8 mouse cellular contexts compared by ENCODE assay signal in the genomic region with DNA sequence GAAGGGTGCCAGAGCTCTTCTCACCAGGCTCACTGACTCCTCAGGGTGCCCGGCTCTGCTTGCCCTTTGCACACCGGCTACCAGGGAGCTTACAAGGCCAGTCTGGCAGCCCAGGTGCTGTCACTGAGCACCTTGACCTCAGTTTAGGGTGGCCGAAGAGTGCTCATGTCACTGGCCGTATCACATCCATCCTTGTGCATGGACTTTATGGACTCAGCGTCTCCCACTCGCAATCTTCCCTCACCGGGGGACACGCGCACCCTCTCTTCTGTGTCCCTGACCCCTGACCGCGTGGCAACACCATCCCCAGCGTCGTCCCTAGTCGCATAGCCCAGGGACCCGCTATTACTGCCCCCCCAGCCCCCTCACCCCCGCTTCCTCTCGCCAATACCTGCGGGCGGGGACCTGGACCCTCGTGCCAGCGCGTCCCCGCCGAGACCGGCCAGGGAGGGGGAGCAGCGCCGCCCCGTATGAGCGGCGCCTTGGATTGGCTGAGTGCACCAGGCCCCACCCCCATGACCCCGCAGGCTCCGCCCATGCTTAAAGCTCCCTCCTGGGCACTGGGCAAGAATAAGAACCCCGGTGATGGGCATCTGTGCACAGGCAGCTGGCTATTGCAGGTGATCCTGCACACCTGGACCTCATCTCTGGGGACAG. TPM values are rescaled to one million over a fixed set of nuclear protein-coding genes. Genes with fewer than 3 reads are reported as not detected.
DNase-seq lines count a peak whose midpoint lies in the region; ATAC-seq and TF ChIP-seq lines count a peak whose summit lies in the region.

No protein-coding gene starts in this region.

- WGBS in cerebellum, adult 2 months = 4% methylated on average over 33 of the region's 33 CpGs
- 7% methylated on average over 33 of the region's 33 CpGs for WGBS in hindbrain, embryonic 16.5 days

- no peak overlapping the region for H3K27ac ChIP-seq in cerebellum, adult 2 months (ENCODE audit: insufficient read depth, low read length)
- no peak overlapping the region for H3K27ac ChIP-seq in hindbrain, embryonic 16.5 days (ENCODE audit: low read depth, low read length)

- no peaks in the 10 kb centered on the region; the same call in 1 of the 2 replicates for H3K4me1 ChIP-seq in cerebellum, adult 2 months (ENCODE audit: control insufficient read depth, insufficient read depth, low read length)
- H3K4me1 ChIP-seq in hindbrain, embryonic 16.5 days (ENCODE audit: control insufficient read depth, insufficient read depth, low read depth, low read length) = peaks cover 11% of the 10 kb centered on the region

- H3K36me3 ChIP-seq in hindbrain, embryonic 16.5 days (ENCODE audit: control insufficient read depth, insufficient read depth, low read length) = no peaks in the 10 kb centered on the region

- peak; percentile 58; the same call in 1 of the 2 replicates for TF ChIP-seq POLR2A in cerebellum, adult 2 months (IDR thresholded peaks at IDR 0.05; ENCODE audit: borderline replicate concordance, insufficient read depth, low read length)

- H3K4me2 ChIP-seq in hindbrain, embryonic 16.5 days (ENCODE audit: low read length) = peak overlapping the region; percentile 94

- intact Hi-C loops in left cerebral cortex, postnatal 36 days (cut with DNase I) = no loop called here

- peak; percentile 85 for ATAC-seq in hindbrain, embryonic 16.5 days
- peak; percentile 81 for ATAC-seq in megakaryocyte progenitor cell, adult 5-6 weeks (replicated peaks; ENCODE audit: poor library complexity)

- H3K4me3 ChIP-seq in cerebellum, adult 2 months (replicated peaks; ENCODE audit: insufficient read depth, low read depth, low read length) = peak overlapping the region; percentile 63
- peak overlapping the region; percentile 59 for H3K4me3 ChIP-seq in hindbrain, embryonic 16.5 days (ENCODE audit: low read length)

- H3K9me3 ChIP-seq in hindbrain, embryonic 16.5 days (ENCODE audit: control insufficient read depth, low read length) = no peaks in the 10 kb centered on the region

- peak overlapping the region; percentile 74 for H3K9ac ChIP-seq in hindbrain, embryonic 16.5 days (ENCODE audit: low read depth, low read length)

- H3K27me3 ChIP-seq in cerebellum, adult 2 months (ENCODE audit: control insufficient read depth, insufficient read depth, low read length) = no peaks in the 10 kb centered on the region
- H3K27me3 ChIP-seq in hindbrain, embryonic 16.5 days (replicated peaks; ENCODE audit: control insufficient read depth, insufficient read depth, low read length) = no peaks in the 10 kb centered on the region

- TF ChIP-seq CTCF in cerebellum, adult 2 months (IDR thresholded peaks at IDR 0.05; ENCODE audit: borderline replicate concordance, insufficient read depth, low read depth, low read length) = no peak

- peak; percentile 69 for DNase-seq in embryo, embryonic 10 days (ENCODE audit: low spot score)
- no peak for DNase-seq in embryo, embryonic 9.5 days (ENCODE audit: extremely low spot score)
- peak; percentile 82 to 83 for DNase-seq in cerebellum, adult 2 months
- DNase-seq in forelimb bud, embryonic 11.5 days (ENCODE audit: low read depth, low spot score) = peak; percentile 58
- DNase-seq in left cerebral cortex, postnatal 36 days (ENCODE audit: low spot score in 2 of 2) = peak; percentile 73 to 76
- DNase-seq in right cerebral cortex, postnatal 4 days = peak; percentile 73

RNA-seq across cellular contexts. Expression of gene Kcnn1, which starts 6.4 kb away (rescaled TPM):
- 19.4 and 22.1 TPM in 2 replicates for polyA plus RNA-seq in cerebellum, adult 2 months (2012; rRNA removed)
- 16.3 and 18.5 TPM in 2 replicates for polyA plus RNA-seq in hindbrain, embryonic 16.5 days (2015; fragmentation: Nextera tagmentation; extraction: Ambion mirVana)
- 10 to 100 TPM; 18.3 to 27.0 TPM for total RNA-seq in left cerebral cortex, postnatal 36 days (2021)
- total RNA-seq in megakaryocyte progenitor cell, adult 5-6 weeks (2015) = 0.12 and 0.42 TPM in 2 replicates
- 0.84 and 0.92 TPM in 2 replicates for total RNA-seq in megakaryocyte progenitor cell, adult 5-6 weeks (2017)

RNA-seq across cellular contexts. Expression of gene Ccdc124, which starts 17.1 kb away (rescaled TPM):
- 123 and 145 TPM in 2 replicates for polyA plus RNA-seq in cerebellum, adult 2 months (2012; rRNA removed)
- polyA plus RNA-seq in hindbrain, embryonic 16.5 days (2015; fragmentation: Nextera tagmentation; extraction: Ambion mirVana) = 168 and 190 TPM in 2 replicates
- total RNA-seq in left cerebral cortex, postnatal 36 days (2021) = 100 to 1,000 TPM in 1 of 2 experiments, 10 to 100 TPM in 1; 88.6 to 108 TPM
- total RNA-seq in megakaryocyte progenitor cell, adult 5-6 weeks (2015) = 27.6 and 37.2 TPM in 2 replicates
- total RNA-seq in megakaryocyte progenitor cell, adult 5-6 weeks (2017) = 33.9 and 37.1 TPM in 2 replicates

RNA-seq across cellular contexts. Expression of gene Arrdc2, which starts 17.1 kb away (rescaled TPM):
- 33.1 and 34.0 TPM in 2 replicates for polyA plus RNA-seq in cerebellum, adult 2 months (2012; rRNA removed)
- 6.8 and 7.9 TPM in 2 replicates for polyA plus RNA-seq in hindbrain, embryonic 16.5 days (2015; fragmentation: Nextera tagmentation; extraction: Ambion mirVana)
- total RNA-seq in left cerebral cortex, postnatal 36 days (2021) = 10 to 100 TPM; 16.9 to 20.2 TPM
- 6.0 and 8.6 TPM in 2 replicates for total RNA-seq in megakaryocyte progenitor cell, adult 5-6 weeks (2015)
- total RNA-seq in megakaryocyte progenitor cell, adult 5-6 weeks (2017) = 4.8 and 8.8 TPM in 2 replicates

RNA-seq across cellular contexts. Expression of gene Slc5a5, which starts 35.9 kb away (rescaled TPM):
- polyA plus RNA-seq in cerebellum, adult 2 months (2012; rRNA removed) = 6.7 and 6.9 TPM in 2 replicates
- 2.4 and 3.1 TPM in 2 replicates for polyA plus RNA-seq in hindbrain, embryonic 16.5 days (2015; fragmentation: Nextera tagmentation; extraction: Ambion mirVana)
- total RNA-seq in left cerebral cortex, postnatal 36 days (2021) = 10 to 100 TPM in 1 of 2 experiments, 1 to 10 TPM in 1; 8.9 to 12.1 TPM
- total RNA-seq in megakaryocyte progenitor cell, adult 5-6 weeks (2015) = 0.07 TPM in 1 of 2 replicates, not detected in the other
- total RNA-seq in megakaryocyte progenitor cell, adult 5-6 weeks (2017) = not detected in 2 replicates

RNA-seq across cellular contexts. Expression of gene Rpl18a, which starts 40.5 kb away (rescaled TPM):
- polyA plus RNA-seq in cerebellum, adult 2 months (2012; rRNA removed) = 1,458 and 1,510 TPM in 2 replicates
- polyA plus RNA-seq in hindbrain, embryonic 16.5 days (2015; fragmentation: Nextera tagmentation; extraction: Ambion mirVana) = 1,821 and 2,018 TPM in 2 replicates
- total RNA-seq in left cerebral cortex, postnatal 36 days (2021) = 100 to 1,000 TPM; 558 to 677 TPM
- 7,432 and 8,014 TPM in 2 replicates for total RNA-seq in megakaryocyte progenitor cell, adult 5-6 weeks (2015)
- 2,240 and 2,571 TPM in 2 replicates for total RNA-seq in megakaryocyte progenitor cell, adult 5-6 weeks (2017)

Comparison
In these comparisons a context has a peak if more than half of its experiments do, and no peak if none do; other contexts are left out.
1. RNA of gene Kcnn1, which starts 6.4 kb away (total RNA-seq): 18.3 to 27.0 TPM in left cerebral cortex, postnatal 36 days; 0.12 to 0.92 TPM in megakaryocyte progenitor cell, adult 5-6 weeks; every median in the first group is over 10 times any median in the second.